Mouse (Mus musculus): ENCODE data around the gene Col3a1. TPM values are rescaled to one million over a fixed set of nuclear protein-coding genes. Genes with fewer than 3 reads are reported as not detected.
A peak's percentile ranks its signal among the peaks of the same experiment; 100 is the strongest.

Col3a1 gene
- total RNA-seq (2022) = 100 to 1,000 TPM in 1 of 4 experiments, 10 to 100 TPM in 3; 34.9 to 108 (median 70.2) TPM

DNA sequence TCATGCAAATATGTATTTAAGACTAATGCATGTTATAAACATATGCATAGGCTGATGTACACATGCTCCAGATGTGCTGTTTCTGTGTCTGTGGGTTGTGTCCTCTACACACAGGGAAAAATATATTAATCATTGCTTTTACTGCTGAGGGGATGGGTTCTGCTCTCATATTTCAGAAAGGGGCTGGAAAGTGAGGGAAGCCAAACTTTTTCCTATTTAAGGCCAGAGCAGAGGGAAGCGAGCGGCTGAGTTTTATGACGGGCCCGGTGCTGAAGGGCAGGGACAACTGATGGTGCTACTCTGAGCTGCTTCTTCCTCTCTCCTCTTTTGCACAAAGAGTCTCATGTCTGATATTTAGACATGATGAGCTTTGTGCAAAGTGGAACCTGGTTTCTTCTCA is at the start of gene Col3a1:
Gene Col3a1, plus strand, starts transcription at position 151 of the 400 bp plus-strand sequence.
- DNase-seq (ENCODE audit: low spot score) = peak; percentile 67

DNA sequence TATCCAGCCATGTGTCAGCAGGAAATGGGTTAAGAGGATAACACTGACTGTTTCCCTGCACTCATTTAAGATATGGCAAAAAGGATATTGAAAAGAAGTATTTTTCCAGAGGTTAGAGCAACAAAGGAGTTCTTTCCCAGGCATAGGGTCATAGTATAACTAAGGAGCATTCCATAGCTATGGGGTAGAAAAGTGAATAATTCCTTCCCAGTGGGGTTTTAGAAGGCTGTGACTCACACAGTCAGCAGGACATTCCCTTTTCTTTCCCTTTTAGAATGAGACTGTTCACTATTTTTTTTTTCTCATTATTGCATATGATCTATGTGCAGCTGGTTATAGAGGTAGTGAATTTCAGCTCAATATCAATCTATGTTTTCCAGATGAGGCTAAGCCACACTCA is 41.9 kb upstream of the Col3a1 start:
- DNase-seq (ENCODE audit: low spot score) = no peak

DNA sequence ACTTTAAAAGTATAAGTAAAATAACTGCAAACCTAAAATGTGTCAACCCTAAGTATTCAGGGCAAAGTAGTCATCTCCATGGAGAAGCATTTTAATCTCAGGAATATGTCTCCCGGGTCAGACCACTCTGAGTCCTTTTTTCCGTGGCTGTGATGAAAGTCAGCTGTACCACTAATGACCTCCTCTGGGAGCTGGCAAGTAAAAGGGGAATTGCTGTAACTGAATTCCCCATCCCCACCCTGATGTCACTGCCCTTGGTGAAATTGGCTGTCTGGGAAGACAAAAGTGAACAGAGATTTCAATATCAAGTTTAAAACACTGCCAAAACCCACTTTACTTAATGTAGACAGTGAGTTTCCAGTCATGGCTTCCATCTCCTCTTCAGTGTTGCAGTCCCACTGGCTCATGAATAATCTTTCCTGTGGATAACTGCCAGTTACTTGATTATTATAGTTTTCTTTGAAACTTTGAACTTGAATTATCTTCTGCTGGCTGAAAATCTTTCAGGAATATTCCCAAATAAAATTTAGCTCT is 35.3 kb upstream of the Col3a1 start:
- DNase-seq (ENCODE audit: low spot score) = peak; percentile 59

DNA sequence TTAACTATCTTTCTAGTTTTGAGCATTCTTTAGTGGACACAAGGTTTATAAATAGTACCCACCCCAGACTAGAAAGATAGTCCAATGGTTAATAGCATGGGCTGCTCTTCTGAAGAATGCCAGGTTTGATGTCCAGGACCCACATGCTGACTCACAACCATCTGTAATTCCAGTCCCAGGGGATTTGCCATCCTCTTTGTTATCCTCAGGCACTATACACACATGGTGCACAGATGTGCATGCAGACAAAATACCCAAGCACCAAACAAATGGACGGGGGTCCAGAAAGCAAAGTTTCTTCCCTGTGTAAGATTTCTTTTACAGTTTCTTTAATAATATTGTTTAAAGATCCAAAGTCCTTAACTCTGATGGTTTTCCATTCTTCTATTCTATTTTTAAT is 23.4 kb upstream of the Col3a1 start:
- no peak for DNase-seq (ENCODE audit: low spot score)

DNA sequence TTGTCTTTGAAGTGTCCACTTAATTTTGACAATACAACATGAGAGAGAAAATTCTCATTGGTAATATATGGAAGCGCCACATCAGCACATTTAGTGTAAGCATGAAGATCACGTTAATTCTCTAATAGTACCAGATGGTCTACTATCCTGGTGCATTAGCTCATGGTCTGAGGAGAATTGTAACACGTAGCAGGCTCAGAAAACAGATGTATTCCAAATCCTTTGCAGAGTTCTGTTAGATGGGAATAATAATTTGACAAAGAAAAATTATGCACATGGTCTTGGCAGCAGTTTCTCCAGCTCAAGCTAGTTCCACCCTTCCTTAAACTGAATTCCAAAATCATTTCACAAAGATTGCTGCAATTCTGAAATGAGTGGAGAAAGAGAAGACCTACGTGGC is 21.3 kb upstream of the Col3a1 start:
- DNase-seq (ENCODE audit: low spot score) = no peak

DNA sequence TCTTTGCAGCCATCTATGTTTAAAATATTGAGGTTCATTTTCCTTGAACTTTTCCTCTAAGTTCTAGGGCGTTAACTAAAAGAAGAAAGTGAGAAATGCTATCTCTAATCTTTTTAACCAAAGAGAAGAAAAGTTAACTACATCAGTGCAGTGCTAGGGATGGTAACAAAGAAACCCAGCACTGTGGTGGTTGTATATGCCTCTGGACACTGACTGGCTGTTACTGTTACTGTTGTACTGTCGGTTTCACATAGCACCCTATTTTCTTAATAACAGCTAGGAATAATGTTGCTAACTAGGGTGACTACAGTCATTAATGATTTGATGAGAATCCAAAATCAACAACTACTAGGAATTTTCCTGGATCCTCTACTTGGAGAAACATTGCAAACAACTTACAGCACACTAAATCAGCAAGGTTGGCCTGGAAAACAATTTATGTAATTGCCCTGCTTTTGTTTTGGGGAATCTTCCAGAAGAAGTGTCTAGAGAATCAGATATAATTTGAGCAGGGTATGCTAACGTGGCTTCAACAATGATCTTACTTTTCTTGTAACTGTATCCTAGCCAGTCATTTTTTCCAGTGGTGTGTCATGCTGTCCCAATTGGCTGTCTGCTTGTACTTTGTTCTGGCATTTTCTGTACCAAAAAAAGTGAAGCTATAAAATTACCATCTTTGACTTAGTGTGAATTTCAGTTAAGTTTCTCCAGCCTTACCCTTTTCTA is 11.8 kb upstream of the Col3a1 start:
- no peak for DNase-seq (ENCODE audit: low spot score)

DNA sequence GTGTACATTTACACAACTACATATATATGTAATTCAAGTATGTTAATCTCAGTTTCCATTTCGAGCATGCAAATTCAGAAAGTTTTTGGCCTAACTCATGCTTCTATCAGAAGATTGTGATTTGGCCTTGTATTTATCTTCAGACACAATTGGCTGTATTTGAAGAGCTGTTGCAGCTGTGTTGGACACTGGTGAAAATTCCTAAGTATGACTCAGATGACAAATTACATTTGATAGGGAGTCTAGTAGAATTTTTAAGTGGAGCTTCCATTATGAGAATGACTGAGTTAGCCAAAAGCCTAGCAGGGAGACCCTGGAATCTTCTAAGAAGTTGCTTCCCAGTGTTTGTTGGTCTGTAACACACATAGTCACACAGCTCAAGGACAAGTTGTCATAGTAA is 7.1 kb upstream of the Col3a1 start:
- peak; percentile 59 for DNase-seq (ENCODE audit: low spot score)

DNA sequence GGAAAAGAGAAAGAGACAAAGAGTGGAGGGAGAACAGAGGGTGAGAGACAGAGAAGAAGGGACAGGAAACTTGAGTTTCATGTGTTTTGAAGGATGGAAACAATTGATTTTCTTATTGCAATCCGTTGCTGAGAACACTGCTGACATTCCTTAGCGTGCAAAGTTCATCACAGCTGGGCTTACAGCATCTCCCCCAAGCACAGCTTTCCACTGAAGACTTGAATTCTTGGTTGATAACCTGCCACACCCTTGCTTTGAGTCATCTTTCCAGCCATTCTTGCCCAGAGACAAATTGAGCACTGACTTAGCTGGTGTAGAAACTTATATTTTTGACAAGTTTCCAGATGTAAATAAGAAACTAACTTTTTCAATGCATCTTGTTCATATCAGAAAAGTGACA is 2.3 kb upstream of the Col3a1 start:
- no peak for DNase-seq (ENCODE audit: low spot score)

DNA sequence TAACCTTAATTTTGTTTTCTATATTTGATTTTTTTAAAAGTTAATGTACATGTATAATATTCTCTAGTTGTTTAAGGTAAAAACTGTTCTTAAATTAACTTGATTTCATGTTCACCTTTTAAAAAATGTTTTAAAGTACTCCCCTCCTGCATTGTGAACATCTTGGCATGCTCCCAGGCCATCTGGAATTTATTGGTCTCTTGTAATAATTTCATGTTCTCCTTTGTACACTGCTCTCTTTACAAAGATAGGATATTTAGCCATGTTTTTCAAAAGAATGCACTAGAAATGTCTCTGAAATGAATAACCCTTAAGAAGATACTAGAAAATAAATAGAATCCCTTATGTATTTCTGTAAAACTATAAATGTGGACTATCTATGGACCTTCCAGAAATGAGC is 624 bp downstream of the Col3a1 start:
- DNase-seq (ENCODE audit: low spot score) = peak; percentile 46

DNA sequence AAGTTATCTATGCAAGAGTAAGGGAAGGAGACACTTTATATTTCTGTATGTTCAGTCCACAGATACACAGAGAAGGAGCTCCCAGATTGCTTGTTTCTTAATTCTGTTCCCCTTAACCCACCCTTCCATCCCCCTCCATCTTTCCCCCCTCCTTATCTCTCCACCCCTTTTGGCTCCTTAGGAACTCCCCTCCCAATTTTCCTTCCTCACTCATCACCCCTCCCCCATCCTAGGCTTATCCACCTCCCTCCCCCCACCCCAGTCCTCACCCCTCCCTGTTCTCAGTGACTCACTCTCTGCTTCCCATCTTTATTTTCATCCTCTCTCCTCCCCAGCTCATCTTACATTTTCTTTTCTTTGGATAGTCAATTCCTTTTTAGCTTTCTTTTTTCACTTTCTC is 1.5 kb downstream of the Col3a1 start:
- DNase-seq (ENCODE audit: low spot score) = peak; percentile 42

DNA sequence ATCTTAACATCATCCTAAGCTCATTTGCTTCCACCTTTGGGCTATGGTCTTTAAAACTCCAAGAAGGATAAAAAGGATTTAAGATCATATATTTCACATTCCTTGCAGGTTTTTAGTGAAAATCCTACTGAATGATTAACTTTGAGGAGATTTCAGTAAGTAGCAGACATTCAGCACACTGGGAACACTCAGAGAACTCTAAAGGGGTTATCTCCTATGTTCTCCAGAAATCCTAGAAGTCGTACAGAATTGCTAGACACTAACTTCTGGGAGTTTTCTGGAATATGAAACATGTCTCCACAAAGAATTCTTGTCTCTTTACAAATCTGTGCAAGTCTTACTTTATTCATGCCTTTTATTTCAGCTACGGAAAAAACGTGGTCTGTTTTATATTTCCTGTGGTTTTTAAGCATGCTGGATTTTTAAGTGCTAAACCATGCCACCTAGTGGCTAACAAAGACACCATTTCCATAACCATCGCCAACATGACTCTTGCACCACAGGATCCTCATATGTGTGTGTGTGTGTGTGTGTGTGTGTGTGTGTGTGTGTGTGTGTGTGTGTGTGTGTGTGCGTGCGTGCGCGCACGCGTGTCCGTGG is 2.5 kb downstream of the Col3a1 start:
- peak; percentile 53 for DNase-seq (ENCODE audit: low spot score)

DNA sequence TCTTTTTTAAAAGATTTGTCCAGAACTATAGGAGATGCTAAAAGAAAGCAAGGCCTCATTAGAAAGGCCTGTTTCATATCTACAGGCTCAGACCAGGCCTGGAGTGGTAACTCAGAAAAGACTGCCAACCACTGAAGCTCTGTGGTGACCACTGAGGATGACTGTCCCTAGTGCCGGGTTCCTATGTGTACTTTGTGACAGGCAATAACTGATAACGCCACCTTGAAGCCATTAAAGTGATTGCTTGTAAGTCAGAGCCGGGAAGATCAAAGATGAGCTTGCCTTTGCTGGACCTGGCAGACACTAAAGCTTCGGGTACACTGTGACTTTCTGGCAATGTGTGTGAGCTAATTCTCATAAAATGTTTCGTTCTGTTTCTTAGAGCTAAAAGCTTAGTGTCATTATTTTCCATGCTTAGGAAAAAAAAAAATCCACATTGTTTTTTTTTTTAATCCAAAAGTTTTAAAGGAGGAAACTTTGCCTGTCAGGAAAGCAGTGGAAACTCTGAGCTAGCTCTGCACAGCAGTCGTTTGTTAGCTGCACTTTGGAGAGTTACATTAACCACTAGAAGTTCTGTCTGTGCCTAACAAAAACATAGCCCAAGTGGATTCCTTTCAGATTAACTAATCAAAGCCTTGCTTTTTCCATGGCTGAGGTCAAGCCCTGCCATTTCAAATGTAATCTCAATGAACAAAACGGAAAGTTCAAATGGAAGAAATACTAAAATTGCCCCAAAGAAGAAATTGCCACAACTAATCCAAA is 4.6 kb downstream of the Col3a1 start:
- DNase-seq (ENCODE audit: low spot score) = no peak

DNA sequence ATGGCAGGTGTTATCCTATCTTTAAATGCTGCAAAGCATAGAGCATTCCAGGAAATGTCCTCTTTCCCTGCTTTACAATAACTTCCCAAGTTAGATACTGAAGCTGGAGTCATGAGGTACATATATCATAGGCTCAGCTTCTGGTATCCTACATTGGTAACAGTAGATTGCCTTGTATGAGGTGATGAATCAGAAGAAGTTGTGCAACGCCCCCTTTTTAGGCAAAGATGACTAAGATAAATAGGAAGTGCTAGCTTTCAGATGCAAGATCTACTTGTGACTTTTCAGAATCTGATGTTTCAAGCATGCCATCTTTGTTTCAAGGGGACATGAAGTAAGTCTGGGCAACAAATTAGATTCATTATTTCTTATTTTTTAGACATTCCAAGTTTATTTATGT is 6.9 kb downstream of the Col3a1 start:
- no peak for DNase-seq (ENCODE audit: low spot score)

DNA sequence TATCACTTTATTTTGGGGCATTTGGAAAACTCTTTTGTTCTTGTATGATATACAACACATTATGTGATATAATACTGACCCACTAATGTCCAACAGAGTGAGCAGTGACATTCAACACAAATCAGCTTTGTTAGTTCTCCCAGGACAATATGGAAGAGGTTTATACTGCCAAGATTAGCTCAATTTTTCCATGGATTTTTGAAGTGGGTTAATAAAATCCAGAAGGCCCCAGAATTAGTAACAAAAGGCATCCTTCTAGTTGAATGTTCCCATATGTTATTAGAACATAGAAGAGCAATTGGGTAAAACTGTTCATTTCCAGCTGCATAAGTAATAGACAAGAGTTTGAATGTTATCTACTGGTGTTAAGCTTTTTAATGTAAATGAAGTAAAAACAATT is 9.5 kb downstream of the Col3a1 start:
- DNase-seq (ENCODE audit: low spot score) = no peak

DNA sequence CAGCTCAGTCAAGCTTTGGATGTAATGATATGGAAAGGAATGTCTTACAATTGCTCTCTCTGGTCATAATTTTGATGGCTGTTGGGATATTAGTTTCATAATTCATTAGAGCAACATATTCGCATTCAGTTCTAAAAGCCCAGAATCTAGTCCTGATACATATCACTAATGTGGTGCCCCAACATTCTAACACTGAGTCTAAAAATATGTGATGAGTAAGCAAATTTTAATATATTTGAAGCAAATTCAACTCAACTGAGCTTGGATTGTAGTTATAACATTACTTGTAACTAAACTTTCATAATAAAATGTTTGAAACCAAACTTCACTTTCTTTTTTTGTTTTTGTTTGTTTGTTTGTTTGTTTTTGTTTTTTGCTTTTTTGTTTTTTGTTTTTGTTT is 17.8 kb downstream of the Col3a1 start:
- DNase-seq (ENCODE audit: low spot score) = no peak

DNA sequence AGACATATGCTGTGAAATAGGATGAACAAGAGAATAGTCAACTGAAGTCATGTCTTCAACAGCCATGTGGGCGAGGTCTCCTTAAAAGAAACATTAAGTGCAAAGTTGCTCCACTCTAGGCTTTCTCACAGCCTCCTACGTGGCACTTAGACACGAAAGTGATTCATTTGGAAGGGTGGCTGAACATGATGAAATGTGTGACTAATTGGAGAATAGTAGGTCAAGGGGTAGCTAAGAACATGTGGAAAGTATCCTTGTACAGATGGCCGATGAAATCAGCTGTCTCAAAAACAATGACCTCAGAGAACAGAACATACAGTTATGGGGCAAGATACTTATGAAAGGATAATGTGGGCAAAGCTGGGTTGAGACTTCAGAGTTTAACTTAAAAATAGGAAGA is 44.6 kb downstream of the Col3a1 start:
- DNase-seq (ENCODE audit: low spot score) = peak; percentile 67

DNA sequence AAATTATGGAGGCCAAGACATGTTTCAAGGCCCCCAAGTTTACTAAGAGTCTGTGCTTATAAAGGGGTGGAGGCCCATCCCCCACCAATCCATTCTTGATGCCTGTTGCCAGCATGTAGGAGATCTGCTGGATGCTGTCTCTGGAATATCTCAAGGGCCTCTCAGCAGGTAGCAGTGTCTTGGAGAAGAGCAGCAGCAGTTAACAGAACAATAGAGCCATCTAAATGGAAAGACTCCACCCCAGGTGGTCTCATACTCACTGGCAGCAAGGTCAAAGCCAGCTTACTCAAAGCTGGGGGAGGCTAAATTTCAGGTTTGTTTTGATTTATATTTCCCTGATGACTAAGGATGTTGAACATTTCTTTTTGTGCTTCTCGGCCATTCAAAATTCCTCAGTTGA is 46.7 kb downstream of the Col3a1 start:
- DNase-seq (ENCODE audit: low spot score) = no peak

DNA sequence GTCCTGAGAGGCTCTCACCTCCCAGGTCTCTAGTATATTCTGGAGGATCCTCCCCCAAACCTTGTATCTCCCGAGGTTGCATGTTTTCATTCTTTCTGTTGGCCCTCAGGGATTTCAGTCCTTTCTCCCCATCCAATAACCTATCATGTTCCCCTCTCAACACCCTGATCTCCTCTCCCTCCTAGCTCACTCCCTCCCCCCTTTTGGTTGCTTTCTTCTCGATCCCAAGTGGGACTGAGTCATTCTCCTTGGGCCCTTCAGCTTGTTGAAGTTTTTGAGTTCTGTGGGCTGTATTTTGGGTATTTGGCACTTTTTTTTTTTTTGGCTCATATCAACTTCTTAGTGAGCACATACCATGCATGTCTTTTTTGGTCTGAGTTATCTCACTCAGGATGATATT is 47.8 kb downstream of the Col3a1 start:
- no peak for DNase-seq (ENCODE audit: low spot score)

DNA sequence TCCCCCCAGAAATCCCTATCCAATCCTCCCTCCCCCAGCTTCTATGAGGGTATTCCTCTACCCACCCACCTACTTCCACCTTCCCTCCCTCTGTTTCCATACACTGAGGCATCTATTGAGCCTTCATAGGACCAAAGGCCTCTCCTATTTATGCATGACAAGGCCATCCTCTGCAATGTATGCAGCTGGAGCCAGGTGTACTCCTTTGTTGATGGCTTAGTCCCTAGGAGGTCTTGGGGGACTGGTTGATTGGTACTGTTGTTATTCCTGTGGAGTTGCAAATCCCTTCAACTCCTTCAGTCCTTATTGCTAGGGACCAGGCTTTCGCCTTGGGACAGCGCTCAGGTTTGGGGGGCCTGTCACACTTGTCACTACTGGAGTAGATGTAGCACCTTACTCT is 48.3 kb downstream of the Col3a1 start:
- no peak for DNase-seq (ENCODE audit: low spot score)

DNA sequence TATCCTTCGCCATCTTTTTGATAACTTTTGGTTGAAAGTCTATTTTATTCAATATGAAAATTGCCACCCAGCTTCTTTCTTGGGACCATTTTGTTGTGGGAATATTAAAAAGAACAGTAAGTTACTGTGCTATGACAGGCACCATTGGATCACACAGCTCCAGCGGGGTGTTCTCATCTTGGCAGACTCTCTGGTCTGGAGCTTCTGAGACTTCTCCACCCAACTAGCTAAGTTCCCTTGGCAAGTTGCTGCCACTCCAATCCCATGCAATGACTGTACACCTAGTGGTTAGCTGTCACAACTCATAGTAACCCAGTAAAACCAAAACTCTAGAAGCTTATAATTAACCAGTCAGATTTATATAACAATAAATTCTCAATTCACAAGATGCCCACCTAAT is 51.9 kb downstream of the Col3a1 start:
- DNase-seq (ENCODE audit: low spot score) = no peak

DNA sequence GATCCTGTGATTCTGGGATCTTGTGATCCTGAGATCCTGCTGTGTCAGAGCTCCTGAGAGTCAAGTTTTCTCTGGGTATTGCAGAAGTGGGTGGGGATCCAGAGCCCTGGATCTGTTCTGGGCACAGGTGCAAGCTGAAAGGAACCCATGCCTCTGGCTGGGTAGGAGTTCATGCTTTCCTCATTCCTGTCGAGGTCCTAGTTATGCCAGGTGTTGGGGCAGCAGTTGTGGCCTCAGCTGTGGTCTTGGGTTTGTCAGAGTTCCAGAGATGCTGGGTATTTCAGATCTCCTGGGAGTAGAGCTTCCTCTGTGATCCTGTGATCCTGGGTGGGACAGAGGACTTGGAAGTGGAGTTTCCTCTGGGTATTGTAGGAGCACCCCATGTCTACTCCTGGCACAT is 54.1 kb downstream of the Col3a1 start:
- DNase-seq (ENCODE audit: low spot score) = no peak

DNA sequence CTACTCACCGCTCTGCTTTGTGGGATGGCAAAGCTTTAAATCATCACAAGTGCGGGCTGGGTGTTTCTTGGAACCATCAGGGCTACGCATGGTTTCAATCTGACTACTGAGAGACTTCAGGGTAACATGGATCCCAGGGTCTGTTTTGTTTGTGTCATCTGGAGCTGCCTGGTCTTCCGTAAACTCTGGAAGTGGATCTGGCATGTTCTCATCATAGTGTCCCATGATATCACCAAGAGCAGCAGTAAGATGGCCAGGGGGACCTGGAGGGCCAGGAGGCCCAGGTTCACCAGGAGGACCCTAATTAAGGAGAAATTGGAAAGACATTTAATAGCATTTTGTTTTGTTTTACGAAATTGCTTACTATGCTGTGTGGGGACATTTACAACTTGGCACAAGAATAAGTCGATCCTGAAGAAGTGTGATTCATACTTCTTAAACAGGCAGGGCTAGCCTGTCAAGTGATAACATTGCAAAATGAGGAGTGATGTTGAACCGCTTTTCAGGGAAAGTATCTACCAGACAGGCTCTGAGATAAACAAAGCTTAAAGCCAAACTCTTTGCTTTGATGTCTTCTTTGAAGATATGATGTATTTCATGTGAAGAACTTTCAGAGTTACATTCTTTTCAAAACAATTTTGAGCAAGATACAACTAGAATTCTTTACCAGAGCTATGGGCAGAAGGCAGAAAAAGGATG is 68.8 kb downstream of the Col3a1 start:
- DNase-seq (ENCODE audit: low spot score) = no peak
